Mouse (Mus musculus): ENCODE results near the gene Rbm42. TPM values are rescaled to one million over a fixed set of nuclear protein-coding genes. Genes with fewer than 3 reads are reported as not detected.

Rbm42 gene
- polyA plus RNA-seq, 2 experiments = 68.1 to 107 TPM

DNA sequence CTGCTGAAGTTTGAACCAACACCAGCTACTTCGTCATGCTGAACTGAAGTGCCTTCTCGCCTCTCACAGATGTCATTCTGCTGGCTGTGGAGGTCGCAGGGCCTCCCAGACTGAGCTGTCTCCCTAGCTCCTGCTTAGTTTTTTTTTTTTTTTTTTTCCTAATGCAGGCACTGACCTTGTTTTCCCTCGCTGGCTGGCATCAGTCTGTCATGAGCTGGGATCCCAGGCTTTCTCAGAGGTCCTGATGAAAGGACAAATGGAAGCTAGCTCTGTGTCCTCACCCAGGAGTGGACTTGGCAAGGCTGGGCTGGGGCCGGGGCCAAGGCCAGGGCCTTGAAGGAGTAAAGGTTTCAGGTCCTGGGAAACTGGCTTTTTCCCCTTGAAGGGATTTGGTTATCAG is 31.8 kb upstream of the Rbm42 start:
- Histone ChIP-seq H3K36me3 (ENCODE audit: control insufficient read depth, insufficient read depth, low read length) (no peaks in the 10 kb centered on the region), H3K9me3 (ENCODE audit: control insufficient read depth, low read length) (peaks cover 4% of the 10 kb centered on the region; the same call in 1 of the 2 replicates), H3K4me2 (replicated peaks; ENCODE audit: low read depth, low read length, severe bottlenecking) (no peak overlapping the region), H3K27me3 (ENCODE audit: control insufficient read depth, insufficient read depth, low read length) (no peaks in the 10 kb centered on the region), H3K27ac (replicated peaks; ENCODE audit: low read depth, low read length) (no peak overlapping the region), H3K4me3 (replicated peaks; ENCODE audit: low read length) (no peak overlapping the region), H3K4me1 (ENCODE audit: control insufficient read depth, insufficient read depth, low read length) (no peaks in the 10 kb centered on the region), H3K9ac (ENCODE audit: low read depth, low read length, severe bottlenecking) (no peak overlapping the region)
- no peak for TF ChIP-seq POLR2A (IDR thresholded peaks at IDR 0.05; ENCODE audit: borderline replicate concordance, extremely low read depth, insufficient read depth, insufficient read length)
- no peak for ATAC-seq (ENCODE audit: low FRiP score, low read depth)
- WGBS = 55% methylated on average over 5 of the region's 5 CpGs
- no peak for DNase-seq (ENCODE audit: low spot score)

DNA sequence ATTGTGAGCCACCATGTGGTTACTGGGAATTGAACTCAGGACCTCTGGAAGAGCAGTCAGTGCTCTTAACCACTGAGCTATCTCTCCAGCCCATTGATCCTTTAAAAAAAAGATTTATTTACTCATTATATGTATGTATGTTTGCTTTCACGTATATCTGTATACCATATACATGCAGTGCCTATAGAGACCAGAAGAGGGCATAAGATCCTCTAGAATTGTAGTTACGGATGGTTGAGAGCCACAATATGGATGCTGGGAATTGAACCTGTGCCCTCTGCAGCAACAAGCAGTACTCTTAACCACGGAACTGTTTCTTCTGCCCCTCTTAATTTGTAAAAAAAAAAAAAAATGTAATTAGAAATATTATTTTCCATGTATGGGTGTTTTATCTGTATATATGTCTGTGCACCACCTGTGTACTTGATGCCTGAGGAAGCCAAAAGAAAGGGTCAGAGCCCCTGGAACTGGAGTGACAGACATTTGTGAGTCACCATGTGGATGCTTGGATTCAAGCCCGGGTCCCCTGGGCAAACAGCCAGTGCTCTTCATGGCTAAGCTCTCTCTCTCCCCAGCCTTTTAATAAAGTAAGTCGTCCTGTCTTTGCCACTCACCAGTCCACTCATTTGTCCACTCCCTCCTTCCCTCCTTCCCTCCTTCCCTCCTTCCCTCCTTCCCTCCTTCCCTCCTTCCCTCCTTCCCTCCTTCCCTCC is 28.3 kb upstream of the Rbm42 start:
- DNase-seq (ENCODE audit: low spot score) = no peak
- no peak for ATAC-seq (ENCODE audit: low FRiP score, low read depth)
- WGBS = 68% methylated on average over 5 of the region's 5 CpGs
- Histone ChIP-seq H3K27ac (replicated peaks; ENCODE audit: low read depth, low read length) (no peak overlapping the region), H3K36me3 (ENCODE audit: control insufficient read depth, insufficient read depth, low read length) (no peaks in the 10 kb centered on the region), H3K9ac (ENCODE audit: low read depth, low read length, severe bottlenecking) (no peak overlapping the region), H3K4me3 (replicated peaks; ENCODE audit: low read length) (no peak overlapping the region), H3K4me2 (replicated peaks; ENCODE audit: low read depth, low read length, severe bottlenecking) (no peak overlapping the region), H3K9me3 (ENCODE audit: control insufficient read depth, low read length) (peaks cover 4% of the 10 kb centered on the region; the same call in 1 of the 2 replicates), H3K27me3 (ENCODE audit: control insufficient read depth, insufficient read depth, low read length) (no peaks in the 10 kb centered on the region), H3K4me1 (ENCODE audit: control insufficient read depth, insufficient read depth, low read length) (no peaks in the 10 kb centered on the region)
- no peak for TF ChIP-seq POLR2A (IDR thresholded peaks at IDR 0.05; ENCODE audit: borderline replicate concordance, extremely low read depth, insufficient read depth, insufficient read length)

DNA sequence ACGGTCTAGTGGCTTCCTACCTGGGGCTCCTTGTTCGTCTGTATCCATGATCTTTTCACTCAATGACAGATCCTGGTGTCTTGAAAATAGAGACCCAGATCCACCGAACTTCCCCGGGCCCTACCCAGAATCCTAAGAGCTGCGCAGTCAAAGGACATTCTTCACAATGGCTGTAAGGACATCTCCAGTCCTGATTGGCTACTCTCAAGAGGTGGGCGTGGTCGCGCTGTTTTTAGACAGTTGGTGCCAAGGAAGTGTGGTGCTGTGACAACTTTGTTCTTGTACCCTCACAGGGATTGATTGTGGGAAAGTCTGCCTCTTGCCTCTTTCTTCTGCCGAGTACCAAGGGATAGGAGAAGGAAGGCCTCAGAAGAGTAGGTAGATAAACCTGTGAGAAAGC is 21.4 kb upstream of the Rbm42 start, which contains the start of gene Pmis2:
Gene Pmis2, minus strand, starts transcription at position 126 of the 400 bp plus-strand sequence.
- no peaks in the 10 kb centered on the region for H3K4me1 ChIP-seq (ENCODE audit: control insufficient read depth, insufficient read depth, low read length)
- no peak within 1 kb of the TSS for H3K4me2 ChIP-seq (replicated peaks; ENCODE audit: low read depth, low read length, severe bottlenecking)
- WGBS = 70% methylated on average over 9 of the region's 9 CpGs
- H3K9me3 ChIP-seq (ENCODE audit: control insufficient read depth, low read length) = no peaks in the 10 kb centered on the region
- ATAC-seq (ENCODE audit: low FRiP score, low read depth) = no peak
- no peaks in the 10 kb centered on the region for H3K27me3 ChIP-seq (ENCODE audit: control insufficient read depth, insufficient read depth, low read length)
- no peaks in the 10 kb centered on the region for H3K36me3 ChIP-seq (ENCODE audit: control insufficient read depth, insufficient read depth, low read length)
- no peak for TF ChIP-seq POLR2A (IDR thresholded peaks at IDR 0.05; ENCODE audit: borderline replicate concordance, extremely low read depth, insufficient read depth, insufficient read length)
- no peak within 1 kb of the TSS for H3K4me3 ChIP-seq (replicated peaks; ENCODE audit: low read length)
- no peak within 1 kb of the TSS for H3K9ac ChIP-seq (ENCODE audit: low read depth, low read length, severe bottlenecking)
- DNase-seq (ENCODE audit: low spot score) = no peak
- H3K27ac ChIP-seq (replicated peaks; ENCODE audit: low read depth, low read length) = no peak within 1 kb of the TSS

DNA sequence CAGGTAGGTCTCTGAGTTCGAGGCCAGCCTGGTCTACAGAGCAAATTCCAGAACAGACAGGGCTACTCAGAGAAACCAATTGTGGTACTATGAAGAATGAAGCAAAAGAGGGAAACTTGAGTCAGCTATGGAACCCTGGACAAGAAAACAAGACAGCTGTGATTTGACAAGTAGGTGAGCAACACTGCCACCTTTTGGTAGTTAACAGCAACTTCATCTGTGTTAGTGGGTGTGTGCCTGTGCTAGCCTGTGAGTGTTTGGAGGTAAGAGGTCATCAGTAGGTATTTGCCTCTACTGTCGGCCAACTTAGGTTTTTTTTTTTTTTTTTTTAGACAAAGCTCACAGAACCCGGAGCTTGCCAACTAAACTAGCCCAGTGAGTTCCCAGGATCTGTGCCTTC is 19.1 kb upstream of the Rbm42 start:
- DNase-seq (ENCODE audit: low spot score) = no peak
- Histone ChIP-seq H3K4me3 (replicated peaks; ENCODE audit: low read length) (no peak overlapping the region), H3K27ac (replicated peaks; ENCODE audit: low read depth, low read length) (no peak overlapping the region), H3K9ac (ENCODE audit: low read depth, low read length, severe bottlenecking) (no peak overlapping the region), H3K9me3 (ENCODE audit: control insufficient read depth, low read length) (no peaks in the 10 kb centered on the region), H3K4me1 (ENCODE audit: control insufficient read depth, insufficient read depth, low read length) (no peaks in the 10 kb centered on the region), H3K4me2 (replicated peaks; ENCODE audit: low read depth, low read length, severe bottlenecking) (no peak overlapping the region), H3K36me3 (ENCODE audit: control insufficient read depth, insufficient read depth, low read length) (no peaks in the 10 kb centered on the region), H3K27me3 (ENCODE audit: control insufficient read depth, insufficient read depth, low read length) (no peaks in the 10 kb centered on the region)
- 46% methylated on average over 3 of the region's 3 CpGs for WGBS
- TF ChIP-seq POLR2A (IDR thresholded peaks at IDR 0.05; ENCODE audit: borderline replicate concordance, extremely low read depth, insufficient read depth, insufficient read length) = no peak
- ATAC-seq (ENCODE audit: low FRiP score, low read depth) = no peak

DNA sequence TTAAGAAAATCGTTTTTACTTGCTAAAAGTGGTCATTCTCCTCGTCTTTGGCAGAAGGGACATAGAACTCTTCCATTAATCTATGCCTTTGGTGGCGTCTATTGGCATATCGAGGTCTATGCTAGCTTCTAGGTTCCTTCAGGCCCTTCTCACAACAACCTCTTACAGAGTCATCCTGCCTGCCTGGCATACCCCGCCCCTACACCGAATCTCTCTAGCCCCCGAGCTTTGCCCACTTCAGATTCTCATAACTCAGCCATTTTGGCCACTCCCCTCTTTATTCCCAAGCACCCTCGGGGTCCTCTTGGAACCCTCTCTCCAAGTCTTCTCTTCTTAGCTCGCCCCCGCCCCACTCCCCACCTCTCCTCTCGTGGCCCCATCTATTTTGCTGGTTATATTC is 15.2 kb upstream of the Rbm42 start:
- DNase-seq (ENCODE audit: low spot score) = no peak
- peaks cover 15% of the 10 kb centered on the region for H3K36me3 ChIP-seq (ENCODE audit: control insufficient read depth, insufficient read depth, low read length)
- TF ChIP-seq POLR2A (IDR thresholded peaks at IDR 0.05; ENCODE audit: borderline replicate concordance, extremely low read depth, insufficient read depth, insufficient read length) = no peak
- WGBS = 5% methylated on average over 11 of the region's 11 CpGs
- no peak for ATAC-seq (ENCODE audit: low FRiP score, low read depth)
- H3K9me3 ChIP-seq (ENCODE audit: control insufficient read depth, low read length) = no peaks in the 10 kb centered on the region
- H3K27ac ChIP-seq (replicated peaks; ENCODE audit: low read depth, low read length) = no peak overlapping the region; the same call in 1 of the 2 replicates
- no peaks in the 10 kb centered on the region for H3K4me1 ChIP-seq (ENCODE audit: control insufficient read depth, insufficient read depth, low read length)
- peak overlapping the region; percentile 67 for H3K9ac ChIP-seq (ENCODE audit: low read depth, low read length, severe bottlenecking)
- peak overlapping the region; percentile 89 for H3K4me2 ChIP-seq (replicated peaks; ENCODE audit: low read depth, low read length, severe bottlenecking)
- peak overlapping the region; percentile 63 for H3K4me3 ChIP-seq (replicated peaks; ENCODE audit: low read length)
- H3K27me3 ChIP-seq (ENCODE audit: control insufficient read depth, insufficient read depth, low read length) = no peaks in the 10 kb centered on the region
